ENCODE assay signal across 14 mouse cellular contexts in genomic region chr11:77214142-77214692, GRCm38 (mm10). TPM values are rescaled to one million over a fixed set of nuclear protein-coding genes. Genes with fewer than 3 reads are reported as not detected.
DNase-seq lines count a peak whose midpoint lies in the region; TF ChIP-seq lines count a peak whose summit lies in the region.
"Had no signal": no experiment of that assay in that cellular context is flagged by ENCODE, and none has a peak within 500 bp of the region (broad histone marks: within the 10 kb centered on the region; RNA-seq: fewer than 3 reads in every experiment).

No protein-coding gene starts in this region.

- intact Hi-C loops in left cerebral cortex, adult 2 months (cut with DNase I): loop anchor here (1.0 to 2.0 kb wide), 2 partner anchors 94 to 233 kb away; no protein-coding TSS in a partner anchor

- H3K27me3 ChIP-seq in kidney, adult 2 months (replicated peaks; ENCODE audit: control insufficient read depth, insufficient read depth, low read length): no peaks in the 10 kb centered on the region
- H3K27me3 ChIP-seq: forebrain, embryonic 15.5 days; heart, embryonic 13.5 days; limb, embryonic 13.5 days had no signal

- WGBS in kidney, adult 2 months: 69% methylated on average over 1 of the region's 1 CpGs

- TF ChIP-seq CTCF in kidney, adult 2 months (conservative IDR thresholded peaks at IDR 0.05; ENCODE audit: insufficient read depth, insufficient read length, low read depth, low read length): no peak
- TF ChIP-seq CTCF in left cerebral cortex, adult 2 months (IDR thresholded peaks at IDR 0.05): no peak

- no peak for TF ChIP-seq POLR2A in kidney, adult 2 months (IDR thresholded peaks at IDR 0.05; ENCODE audit: low read depth, low read length)

- DNase-seq in kidney, adult 2 months: peak; percentile 5
- no peak for DNase-seq in kidney, postnatal 10 days
- peak; percentile 24 to 48 for DNase-seq in spleen, postnatal 36 days (ENCODE audit: low spot score in 2 of 2)
- DNase-seq in spleen, adult 18-20 months: no peak
- peak; percentile 11 for DNase-seq in induced T-regulatory cell, adult 2 months (ENCODE audit: low read depth)
- DNase-seq in thymus, postnatal 14 days: no peak
- DNase-seq in right cerebral cortex, postnatal 10 days (ENCODE audit: low spot score in 2 of 2): no peak
- DNase-seq in left cerebral cortex, adult 2 months (ENCODE audit: extremely low spot score in 1 of 2, low spot score in 2 of 2): no peak

- no peaks in the 10 kb centered on the region for H3K36me3 ChIP-seq in kidney, adult 2 months (ENCODE audit: control insufficient read depth, insufficient read depth, low read length)
- H3K36me3 ChIP-seq: embryonic facial prominence, embryonic 10.5 days; forebrain, embryonic 15.5 days; heart, embryonic 13.5 days; limb, embryonic 13.5 days had no signal

- H3K27ac ChIP-seq in kidney, adult 2 months (ENCODE audit: insufficient read depth, low read depth, low read length): no peak overlapping the region
- H3K27ac ChIP-seq in left cerebral cortex, adult 2 months: no peak overlapping the region
- H3K27ac ChIP-seq: embryonic facial prominence, embryonic 10.5 days; heart, embryonic 13.5 days; kidney, postnatal 0 days; limb, embryonic 13.5 days had no signal

- no peak overlapping the region for H3K4me3 ChIP-seq in kidney, adult 2 months (ENCODE audit: insufficient read depth, low read depth, low read length)
- H3K4me3 ChIP-seq in left cerebral cortex, adult 2 months: no peak overlapping the region
- H3K4me3 ChIP-seq: forebrain, embryonic 15.5 days; heart, adult 2 months; limb, embryonic 13.5 days had no signal

- H3K4me1 ChIP-seq in kidney, adult 2 months (ENCODE audit: control insufficient read depth, insufficient read depth, low read length): no peaks in the 10 kb centered on the region; the same call in 1 of the 2 replicates

RNA-seq across cellular contexts. Expression of gene Ssh2, which starts 1.9 kb away (rescaled TPM):
- polyA plus RNA-seq in kidney, adult 2 months (2012; rRNA removed): 5.4 and 6.1 TPM in 2 replicates
- 10 to 100 TPM; 31.6 to 35.0 TPM for total RNA-seq in left cerebral cortex, adult 2 months (2021)

RNA-seq across cellular contexts. Expression of gene Efcab5, which starts 25.4 kb away (rescaled TPM):
- 0.17 and 0.42 TPM in 2 replicates for polyA plus RNA-seq in kidney, adult 2 months (2012; rRNA removed)
- total RNA-seq in left cerebral cortex, adult 2 months (2021): 1 to 10 TPM; 3.7 to 4.2 TPM

Comparison
In these comparisons a context has a peak if more than half of its experiments do, and no peak if none do; other contexts are left out.
1. DNase-seq: peak in kidney, adult 2 months (single experiment), spleen, postnatal 36 days (2 of 2) and induced T-regulatory cell, adult 2 months (single experiment); none in kidney, postnatal 10 days (single experiment), spleen, adult 18-20 months (0 of 2), thymus, postnatal 14 days (single experiment), right cerebral cortex, postnatal 10 days (0 of 2) and left cerebral cortex, adult 2 months (0 of 2).